Mouse (Mus musculus): ENCODE data around the gene Uimc1. TPM values are rescaled to one million over a fixed set of nuclear protein-coding genes. Genes with fewer than 3 reads are reported as not detected.

Uimc1 gene
- polyA plus RNA-seq, 1 experiment: not detected

DNA sequence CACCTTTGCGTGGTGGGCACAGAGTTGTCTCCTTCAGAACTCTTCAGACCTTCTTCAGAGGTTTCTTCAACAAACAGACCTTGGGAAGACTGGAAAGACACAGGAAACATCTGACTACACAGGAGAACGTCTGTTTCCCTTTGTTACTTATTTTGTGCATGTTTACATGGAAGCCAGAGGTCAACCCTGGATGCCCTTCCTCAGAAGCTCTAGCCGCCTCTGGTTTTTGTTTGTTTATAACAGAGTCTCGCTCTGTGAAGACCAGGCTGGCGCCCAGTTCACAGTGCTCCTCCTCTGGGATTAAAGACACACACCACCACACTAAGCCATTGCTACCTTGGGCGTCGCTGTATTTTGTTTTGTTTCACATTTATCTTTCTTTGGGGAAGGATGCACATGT is 30.4 kb downstream of the Uimc1 start:
- WGBS: 88% methylated on average over 7 of the region's 7 CpGs
- Histone ChIP-seq H3K4me3 (ENCODE audit: insufficient read depth, low read depth, low read length) (no peak overlapping the region), H3K27ac (ENCODE audit: insufficient read depth, low read depth, low read length) (no peak overlapping the region), H3K4me1 (ENCODE audit: control insufficient read depth, insufficient read depth, low read length) (no peaks in the 10 kb centered on the region)
- TF ChIP-seq CTCF (IDR thresholded peaks at IDR 0.05; ENCODE audit: insufficient read depth, low read depth, low read length) (no peak), POLR2A (IDR thresholded peaks at IDR 0.05; ENCODE audit: insufficient read depth, low read depth, low read length) (no peak)

DNA sequence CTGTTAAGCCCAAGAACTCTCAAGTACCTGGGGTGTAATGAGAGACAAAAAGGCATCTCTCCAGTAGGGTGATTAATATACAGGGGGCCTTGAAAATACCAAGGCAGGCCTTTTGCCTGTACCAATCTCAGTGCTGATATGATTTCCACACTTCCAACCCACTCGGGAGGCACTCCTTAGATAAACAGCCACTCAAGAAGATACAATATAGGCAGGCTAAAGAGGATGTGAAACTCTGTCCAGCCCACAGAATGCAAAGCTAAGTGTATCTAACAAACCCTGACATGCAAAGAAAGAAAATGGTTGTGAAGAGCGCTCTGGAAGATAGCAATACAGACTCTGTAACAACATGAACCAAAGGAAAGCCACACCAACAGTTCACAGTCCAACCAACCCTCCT is 36.8 kb downstream of the Uimc1 start:
- Histone ChIP-seq H3K27ac (ENCODE audit: insufficient read depth, low read depth, low read length) (no peak overlapping the region), H3K4me3 (ENCODE audit: insufficient read depth, low read depth, low read length) (no peak overlapping the region), H3K4me1 (ENCODE audit: control insufficient read depth, insufficient read depth, low read length) (no peaks in the 10 kb centered on the region)
- no peak for TF ChIP-seq CTCF (IDR thresholded peaks at IDR 0.05; ENCODE audit: insufficient read depth, low read depth, low read length)
- TF ChIP-seq POLR2A (IDR thresholded peaks at IDR 0.05; ENCODE audit: insufficient read depth, low read depth, low read length): no peak
- WGBS: 90% methylated on average over 2 of the region's 2 CpGs

DNA sequence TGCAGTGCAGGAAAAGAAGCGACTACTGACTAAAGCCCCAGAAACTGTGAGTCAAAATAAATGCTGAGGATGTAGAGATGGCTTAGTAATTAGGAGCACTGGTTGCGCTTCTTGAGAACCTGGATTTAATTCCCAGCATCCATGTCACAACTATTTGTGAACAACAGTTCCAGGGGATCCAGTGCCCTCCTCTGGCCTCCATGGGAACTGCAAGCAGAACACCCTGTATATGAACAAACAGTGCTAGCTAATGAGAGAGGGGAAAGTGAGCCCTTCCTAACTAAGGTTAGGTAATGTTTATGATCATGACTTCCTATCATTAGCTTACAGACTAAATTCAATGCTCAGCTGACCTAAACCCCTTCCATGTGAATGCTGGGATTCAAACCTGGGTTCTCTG is 42.1 kb downstream of the Uimc1 start:
- TF ChIP-seq CTCF (IDR thresholded peaks at IDR 0.05; ENCODE audit: insufficient read depth, low read depth, low read length): no peak
- H3K4me1 ChIP-seq (ENCODE audit: control insufficient read depth, insufficient read depth, low read length): no peaks in the 10 kb centered on the region
- 96% methylated on average over 2 of the region's 2 CpGs for WGBS
- H3K27ac ChIP-seq (ENCODE audit: insufficient read depth, low read depth, low read length): no peak overlapping the region
- H3K4me3 ChIP-seq (ENCODE audit: insufficient read depth, low read depth, low read length): no peak overlapping the region

DNA sequence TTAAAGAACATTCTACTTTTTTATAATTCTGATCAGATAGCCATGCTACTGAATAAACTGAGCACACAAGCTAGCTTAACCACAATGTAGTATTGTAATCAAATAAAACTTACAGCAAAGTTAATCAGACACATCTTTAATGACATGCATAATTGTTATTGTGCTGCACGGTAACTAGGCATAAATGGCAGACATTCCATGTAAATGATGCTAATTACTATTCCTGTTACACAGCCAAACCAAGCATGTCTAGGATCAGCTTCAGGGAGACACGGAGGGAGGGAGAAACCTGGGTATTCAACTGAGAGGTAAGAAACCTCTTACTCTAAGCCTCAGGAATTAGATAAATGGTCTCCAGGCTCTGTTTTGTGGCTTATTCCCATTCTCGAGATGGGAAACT is 52.4 kb downstream of the Uimc1 start:
- Histone ChIP-seq H3K27ac (ENCODE audit: insufficient read depth, low read depth, low read length) (no peak overlapping the region), H3K4me3 (ENCODE audit: insufficient read depth, low read depth, low read length) (no peak overlapping the region), H3K4me1 (ENCODE audit: control insufficient read depth, insufficient read depth, low read length) (no peaks in the 10 kb centered on the region)
- WGBS: 64% methylated on average over 3 of the region's 3 CpGs
- TF ChIP-seq CTCF (IDR thresholded peaks at IDR 0.05; ENCODE audit: insufficient read depth, low read depth, low read length) (no peak), POLR2A (IDR thresholded peaks at IDR 0.05; ENCODE audit: insufficient read depth, low read depth, low read length) (no peak)

DNA sequence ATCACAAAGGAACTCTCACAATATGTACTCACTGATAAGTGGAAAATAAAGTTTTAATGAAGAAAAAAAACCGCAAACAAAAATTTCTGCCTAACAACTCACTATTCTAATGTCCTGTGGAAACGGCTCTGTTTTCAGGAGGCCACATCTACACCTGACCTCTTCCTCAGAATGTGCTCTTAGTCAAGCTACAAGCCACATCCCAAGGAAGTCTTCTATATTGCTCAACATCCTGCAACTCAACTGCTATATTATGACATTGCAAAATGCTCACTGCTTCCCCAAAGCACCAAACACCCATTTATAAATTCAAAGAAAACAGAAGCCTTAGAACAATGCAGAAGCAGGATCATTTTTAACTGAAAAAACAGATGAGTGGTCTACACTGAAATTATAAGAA is 60.1 kb downstream of the Uimc1 start:
- no peak overlapping the region for H3K4me3 ChIP-seq (ENCODE audit: insufficient read depth, low read depth, low read length)
- 91% methylated on average over 2 of the region's 2 CpGs for WGBS
- TF ChIP-seq CTCF (IDR thresholded peaks at IDR 0.05; ENCODE audit: insufficient read depth, low read depth, low read length) (no peak), POLR2A (IDR thresholded peaks at IDR 0.05; ENCODE audit: insufficient read depth, low read depth, low read length) (no peak)
- H3K4me1 ChIP-seq (ENCODE audit: control insufficient read depth, insufficient read depth, low read length): no peaks in the 10 kb centered on the region
- H3K27ac ChIP-seq (ENCODE audit: insufficient read depth, low read depth, low read length): no peak overlapping the region

DNA sequence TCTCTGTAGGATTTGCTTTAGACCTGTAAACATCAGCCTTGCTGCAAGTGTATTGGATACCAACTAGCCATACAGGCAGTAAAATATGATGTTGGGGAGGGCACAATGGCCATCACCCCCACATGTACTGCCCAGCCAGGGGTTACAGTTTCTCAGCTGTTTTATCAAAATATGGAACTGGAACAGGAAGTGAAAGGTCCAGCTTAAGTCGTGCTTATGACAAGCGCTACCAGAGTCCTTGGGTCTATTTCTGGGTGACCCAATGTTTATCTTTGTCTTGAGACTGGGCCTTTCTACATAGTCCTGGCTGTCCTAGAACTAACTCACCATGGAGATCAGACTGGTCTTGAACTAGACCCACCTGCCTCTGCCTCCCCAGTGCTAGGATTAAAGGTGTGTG is 75.9 kb downstream of the Uimc1 start:
- Histone ChIP-seq H3K4me1 (ENCODE audit: control insufficient read depth, insufficient read depth, low read length) (peaks cover 2% of the 10 kb centered on the region; the same call in 1 of the 2 replicates), H3K4me3 (ENCODE audit: insufficient read depth, low read depth, low read length) (no peak overlapping the region), H3K27ac (ENCODE audit: insufficient read depth, low read depth, low read length) (no peak overlapping the region)
- TF ChIP-seq CTCF (IDR thresholded peaks at IDR 0.05; ENCODE audit: insufficient read depth, low read depth, low read length) (no peak), POLR2A (IDR thresholded peaks at IDR 0.05; ENCODE audit: insufficient read depth, low read depth, low read length) (no peak)
- 93% methylated on average over 2 of the region's 2 CpGs for WGBS

DNA sequence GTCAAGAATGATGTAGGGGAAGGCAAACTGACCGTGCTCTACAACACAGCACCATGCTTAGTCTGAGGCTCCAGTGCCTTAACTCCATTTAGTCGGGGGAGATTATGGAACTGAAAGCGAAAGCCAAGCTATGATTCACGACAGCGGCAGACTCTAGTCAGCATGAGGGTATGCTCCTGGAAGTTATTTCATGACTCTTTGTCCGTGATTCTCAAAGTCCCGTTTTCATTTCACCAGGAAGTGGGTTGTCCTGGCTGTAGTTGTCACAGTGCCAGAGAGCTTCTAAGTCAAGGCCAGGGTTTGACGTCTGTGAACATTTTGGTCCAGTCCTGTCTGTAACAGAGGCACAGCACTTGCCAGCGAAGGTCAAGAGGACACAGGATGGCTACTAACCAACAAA is 77.4 kb downstream of the Uimc1 start:
- H3K4me1 ChIP-seq (ENCODE audit: control insufficient read depth, insufficient read depth, low read length): peaks cover 2% of the 10 kb centered on the region; the same call in 1 of the 2 replicates
- no peak overlapping the region for H3K27ac ChIP-seq (ENCODE audit: insufficient read depth, low read depth, low read length)
- no peak overlapping the region for H3K4me3 ChIP-seq (ENCODE audit: insufficient read depth, low read depth, low read length)
- no peak for TF ChIP-seq POLR2A (IDR thresholded peaks at IDR 0.05; ENCODE audit: insufficient read depth, low read depth, low read length)
- no peak for TF ChIP-seq CTCF (IDR thresholded peaks at IDR 0.05; ENCODE audit: insufficient read depth, low read depth, low read length)
- 59% methylated on average over 9 of the region's 9 CpGs for WGBS

DNA sequence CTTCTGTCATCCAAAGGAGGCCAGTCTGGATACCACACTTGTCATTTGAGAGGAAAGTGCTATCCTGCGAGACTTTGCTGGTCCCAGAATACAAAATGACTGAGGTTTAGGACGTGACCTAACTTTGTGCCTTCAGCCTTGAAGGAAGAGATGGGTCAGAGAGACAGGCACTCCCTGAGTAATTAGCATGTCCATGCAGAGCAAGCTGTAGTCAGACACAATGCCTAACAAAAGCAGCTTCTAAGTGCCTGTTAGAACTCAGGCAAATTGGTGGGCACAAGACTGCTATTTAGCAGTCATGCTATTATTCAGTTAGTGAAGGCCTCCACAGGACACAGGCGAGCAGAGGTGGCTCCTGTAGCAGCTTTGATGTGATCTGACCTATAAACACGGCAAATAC is 77.8 kb downstream of the Uimc1 start:
- peaks cover 2% of the 10 kb centered on the region; the same call in 1 of the 2 replicates for H3K4me1 ChIP-seq (ENCODE audit: control insufficient read depth, insufficient read depth, low read length)
- TF ChIP-seq POLR2A (IDR thresholded peaks at IDR 0.05; ENCODE audit: insufficient read depth, low read depth, low read length) (no peak), CTCF (IDR thresholded peaks at IDR 0.05; ENCODE audit: insufficient read depth, low read depth, low read length) (no peak)
- no peak overlapping the region for H3K4me3 ChIP-seq (ENCODE audit: insufficient read depth, low read depth, low read length)
- no peak overlapping the region for H3K27ac ChIP-seq (ENCODE audit: insufficient read depth, low read depth, low read length)
- WGBS: 56% methylated on average over 4 of the region's 4 CpGs

DNA sequence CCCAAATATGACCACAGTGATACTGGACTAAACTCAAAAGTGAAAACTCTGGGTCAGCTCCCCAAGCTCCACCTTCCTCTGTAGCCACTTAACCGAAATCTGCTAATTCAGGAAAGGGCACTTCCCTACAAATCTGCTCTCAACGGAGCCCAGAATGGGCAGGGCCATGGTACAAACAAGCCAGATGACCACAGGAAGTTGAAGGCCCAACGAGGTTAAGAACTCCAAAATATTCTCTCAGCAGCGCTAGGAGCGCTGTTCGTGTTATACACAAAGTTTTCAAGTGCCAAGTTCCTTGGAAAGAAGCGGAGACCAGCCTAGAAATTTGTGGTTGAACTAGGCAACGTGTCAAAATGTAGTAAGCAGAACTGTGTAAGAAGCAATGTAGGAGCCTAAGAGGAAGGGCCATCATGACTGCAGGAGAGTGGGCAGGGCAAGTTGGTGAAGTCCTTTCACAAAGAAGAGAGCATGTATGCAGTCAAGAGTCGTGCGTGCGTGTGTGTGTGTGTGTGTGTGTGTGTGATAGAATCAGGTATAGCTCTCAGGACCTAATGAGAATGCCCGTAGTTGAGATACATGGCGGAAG is 78.8 kb downstream of the Uimc1 start, which contains the start of gene Hk3:
Gene Hk3 (minus strand): TSS at position 192 of the 586 bp plus-strand sequence.
- Histone ChIP-seq H3K4me3 (ENCODE audit: insufficient read depth, low read depth, low read length) (no peak within 1 kb of the TSS), H3K4me1 (ENCODE audit: control insufficient read depth, insufficient read depth, low read length) (peaks cover 2% of the 10 kb centered on the region; the same call in 1 of the 2 replicates), H3K27ac (ENCODE audit: insufficient read depth, low read depth, low read length) (no peak within 1 kb of the TSS)
- WGBS: 90% methylated on average over 13 of the region's 13 CpGs
- TF ChIP-seq POLR2A (IDR thresholded peaks at IDR 0.05; ENCODE audit: insufficient read depth, low read depth, low read length): no peak
- no peak for TF ChIP-seq CTCF (IDR thresholded peaks at IDR 0.05; ENCODE audit: insufficient read depth, low read depth, low read length)

DNA sequence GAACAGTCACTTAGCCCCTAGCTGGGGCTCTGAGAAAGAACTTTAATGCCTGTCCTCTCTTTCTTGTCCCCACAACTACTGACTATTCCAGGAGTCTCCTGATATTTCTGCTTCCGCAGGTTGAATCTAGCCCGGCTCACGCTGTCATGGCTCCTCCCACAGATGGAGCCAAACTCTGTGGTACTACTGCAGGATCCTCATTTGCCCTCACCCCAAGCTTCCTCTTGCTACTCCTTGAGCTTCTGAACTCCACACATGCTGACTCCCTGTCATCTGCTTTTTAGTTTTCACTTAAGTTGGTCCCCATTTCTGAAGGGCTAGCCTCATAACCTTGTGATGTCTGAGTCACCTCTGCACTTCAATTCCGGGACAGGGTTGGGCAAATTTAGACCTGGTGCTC is 80.0 kb downstream of the Uimc1 start:
- no peak for TF ChIP-seq POLR2A (IDR thresholded peaks at IDR 0.05; ENCODE audit: insufficient read depth, low read depth, low read length)
- Histone ChIP-seq H3K4me1 (ENCODE audit: control insufficient read depth, insufficient read depth, low read length) (peaks cover 2% of the 10 kb centered on the region; the same call in 1 of the 2 replicates), H3K27ac (ENCODE audit: insufficient read depth, low read depth, low read length) (no peak overlapping the region), H3K4me3 (ENCODE audit: insufficient read depth, low read depth, low read length) (no peak overlapping the region)
- whole genome bisulfite sequencing: 92% methylated on average over 4 of the region's 4 CpGs
